ENCODE assay signal across 8 mouse cellular contexts in the genomic region with DNA sequence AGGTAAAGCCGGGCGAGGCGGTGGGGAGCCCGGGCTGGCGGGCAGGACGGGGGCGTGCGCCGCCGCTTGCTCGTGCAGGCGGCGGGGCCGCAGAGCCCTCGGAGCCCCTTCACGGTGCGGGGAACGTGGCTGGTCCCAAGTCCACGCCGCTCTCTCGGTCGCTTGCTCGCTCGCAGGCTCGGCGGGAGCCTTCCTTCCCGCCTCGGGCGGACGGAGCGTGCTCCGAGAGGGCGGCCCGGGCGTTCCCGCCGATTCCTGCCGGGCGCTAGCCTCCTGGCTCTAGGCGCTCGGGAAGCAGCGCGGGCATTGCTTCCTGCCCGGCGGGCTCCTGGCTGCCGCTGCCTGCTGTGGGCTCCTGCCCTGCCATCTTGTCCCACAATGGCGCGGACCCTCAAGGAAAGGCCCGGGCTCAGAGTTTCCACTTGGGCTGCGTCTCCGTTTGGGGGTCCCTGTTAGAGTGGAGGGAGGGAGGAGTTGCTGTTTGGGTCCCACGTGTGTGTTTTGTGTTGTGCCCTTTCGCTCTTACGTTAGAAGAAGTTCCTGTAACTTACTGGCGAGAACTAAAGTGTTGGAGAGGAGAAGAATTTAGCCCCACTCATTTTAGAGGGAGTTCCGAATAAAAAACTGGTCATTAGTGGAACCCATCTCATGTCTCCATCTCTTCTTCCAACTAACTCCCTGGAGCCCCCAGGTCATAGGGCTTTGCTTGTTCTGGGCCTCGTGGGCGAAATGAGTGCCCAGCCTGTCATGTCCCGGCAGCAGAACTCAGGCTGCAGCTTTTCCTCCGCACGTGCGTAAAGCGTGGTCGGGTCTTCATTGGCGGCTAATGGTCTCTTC. TPM values are rescaled to one million over a fixed set of nuclear protein-coding genes. Genes with fewer than 3 reads are reported as not detected.
DNase-seq lines count a peak whose midpoint lies in the region; ATAC-seq lines count a peak whose summit lies in the region.

No protein-coding gene starts in this region.

- H3K27ac ChIP-seq in forebrain, embryonic 15.5 days (replicated peaks): peak overlapping the region; percentile 94

- no peaks in the 10 kb centered on the region for H3K27me3 ChIP-seq in forebrain, embryonic 15.5 days

- H3K9me3 ChIP-seq in forebrain, embryonic 15.5 days: no peaks in the 10 kb centered on the region

- peak overlapping the region; percentile 82 for H3K4me2 ChIP-seq in forebrain, embryonic 15.5 days (replicated peaks)

- peaks cover 9% of the 10 kb centered on the region; the same call in 1 of the 2 replicates for H3K36me3 ChIP-seq in forebrain, embryonic 15.5 days

- peak overlapping the region; percentile 93 for H3K4me3 ChIP-seq in forebrain, embryonic 15.5 days

- ATAC-seq in forebrain, embryonic 15.5 days (replicated peaks): peak; percentile 51

- under 1% methylated on average over 65 of the region's 65 CpGs for WGBS in forebrain, embryonic 15.5 days

- peak overlapping the region; percentile 97 for H3K9ac ChIP-seq in forebrain, embryonic 15.5 days (replicated peaks)

- DNase-seq in Muller cell, postnatal 12 days (ENCODE audit: inconsistent ontology term): peak; percentile 27
- DNase-seq in cerebellum, adult 11 months: peak; percentile 14
- DNase-seq in heart, postnatal 4 days: peak; percentile 52
- peak; percentile 11 for DNase-seq in layer of hippocampus, adult 9-11 months
- DNase-seq in lung, postnatal 25 days (ENCODE audit: low spot score): peak; percentile 43
- peak; percentile 55 for DNase-seq in retina, postnatal 1 day
- peak; percentile 31 to 60 for DNase-seq in urinary bladder, postnatal 4 days (ENCODE audit: low spot score in 2 of 2)

- peaks cover 34% of the 10 kb centered on the region for H3K4me1 ChIP-seq in forebrain, embryonic 15.5 days

RNA-seq across cellular contexts. Expression of a gene that starts 29.6 kb away (rescaled TPM):
- 316 and 328 TPM in 2 replicates for polyA plus RNA-seq in forebrain, embryonic 15.5 days (2015; fragmentation: Nextera tagmentation; extraction: Ambion mirVana)
- total RNA-seq in heart, postnatal 4 days (2021): 100 to 1,000 TPM; 311 to 319 TPM

Comparison
In these comparisons a context has a peak if more than half of its experiments do, and no peak if none do; other contexts are left out.
1. Peak in every context shown above with its lines: DNase-seq, ATAC-seq, H3K4me3 ChIP-seq and H3K27ac ChIP-seq.